8 mouse cellular contexts compared by ENCODE assay signal in the genomic region with DNA sequence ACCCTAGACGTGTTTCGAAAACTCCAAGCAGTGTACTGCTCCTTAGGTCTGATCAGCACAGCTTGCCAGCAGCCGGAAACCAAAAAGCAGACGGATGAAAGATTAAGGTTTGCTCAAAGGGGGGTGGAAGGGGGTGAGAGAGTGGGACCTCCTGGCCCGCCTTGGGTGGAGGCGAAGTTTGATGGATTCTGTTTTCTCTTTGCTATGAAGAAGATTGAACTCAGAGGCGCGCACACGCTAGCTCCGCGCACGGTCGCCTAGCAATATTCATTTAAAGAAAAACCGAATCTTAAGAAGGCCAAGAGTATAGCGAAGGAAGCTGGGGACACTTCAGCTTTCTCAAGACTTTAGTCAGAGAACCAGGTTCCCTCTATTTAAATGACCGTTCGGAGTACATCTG. TPM values are rescaled to one million over a fixed set of nuclear protein-coding genes. Genes with fewer than 3 reads are reported as not detected.
A peak's percentile ranks its signal among the peaks of the same experiment; 100 is the strongest.
DNase-seq lines count a peak whose midpoint lies in the region; ATAC-seq and TF ChIP-seq lines count a peak whose summit lies in the region.

A gene (plus strand): TSS at position 35 of the 400 bp plus-strand sequence.

- H3K4me1 ChIP-seq in MEL (ENCODE audit: control insufficient read depth in 1 of 2, insufficient read depth in 2 of 2, low read length in 2 of 2), result peaks cover 15 to 17% of the 10 kb centered on the region in 2 experiments
- H3K4me1 ChIP-seq in brown adipose tissue, adult 24 weeks (ENCODE audit: control insufficient read depth, insufficient read depth, insufficient read length, low read length), result peaks cover 3% of the 10 kb centered on the region
- peaks cover 3 to 22% of the 10 kb centered on the region in 2 experiments; a peak in 2 of 4 replicates for H3K4me1 ChIP-seq in heart, embryonic 14.5 days (ENCODE audit: control insufficient read depth in 2 of 2, insufficient read depth in 2 of 2, low read length in 2 of 2)
- peaks cover 21% of the 10 kb centered on the region for H3K4me1 ChIP-seq in liver, embryonic 15.5 days (replicated peaks)

- H3K27ac ChIP-seq in MEL (ENCODE audit: control insufficient read depth, low read depth, low read length), result peak within 1 kb of the TSS; percentile 98
- H3K27ac ChIP-seq in brown adipose tissue, adult 24 weeks (replicated peaks; ENCODE audit: low read depth, low read length), result peak within 1 kb of the TSS; percentile 80
- H3K27ac ChIP-seq in heart, embryonic 14.5 days (replicated peaks in 1 of 2; ENCODE audit: control insufficient read depth in 1 of 2, insufficient read depth in 1 of 2, low read depth in 2 of 2, low read length in 2 of 2), result peak within 1 kb of the TSS; percentile 65 to 79
- H3K27ac ChIP-seq in liver, embryonic 15.5 days (replicated peaks), result peak within 1 kb of the TSS; percentile 81

- no peak for TF ChIP-seq POLR2A in MEL (IDR thresholded peaks at IDR 0.05; ENCODE audit: control insufficient read depth in 1 of 2, insufficient read depth in 1 of 2, low read depth in 1 of 2, low read length in 2 of 2, poor library complexity in 1 of 2)

- TF ChIP-seq CTCF in MEL (IDR thresholded peaks at IDR 0.05 in 2 of 3, conservative IDR thresholded peaks at IDR 0.05 in 1 of 3; ENCODE audit: control insufficient read depth in 1 of 3, insufficient read depth in 1 of 3, low read depth in 2 of 3, low read length in 3 of 3, poor library complexity in 1 of 3, severe bottlenecking in 1 of 3), result no peak

- WGBS in heart, embryonic 14.5 days, result 4% methylated on average over 17 of the region's 17 CpGs
- WGBS in liver, embryonic 15.5 days (ENCODE audit: insufficient replicate concordance), result under 1% methylated on average over 17 of the region's 17 CpGs

- peak; percentile 59 to 85 for TF ChIP-seq EP300 in MEL (IDR thresholded peaks at IDR 0.05; ENCODE audit: low read depth in 1 of 2, low read length in 2 of 2)

- H3K9me3 ChIP-seq in MEL (replicated peaks; ENCODE audit: insufficient read depth, low read length), result no peaks in the 10 kb centered on the region
- no peaks in the 10 kb centered on the region for H3K9me3 ChIP-seq in heart, embryonic 14.5 days (ENCODE audit: control insufficient read depth, low read length)
- no peaks in the 10 kb centered on the region for H3K9me3 ChIP-seq in liver, embryonic 15.5 days (replicated peaks)

- H3K4me3 ChIP-seq in MEL (ENCODE audit: control insufficient read depth in 1 of 2, insufficient read depth in 1 of 2, low read depth in 2 of 2, low read length in 2 of 2), result peak within 1 kb of the TSS; percentile 75 to 79
- H3K4me3 ChIP-seq in brown adipose tissue, adult 24 weeks (ENCODE audit: insufficient read depth, low read depth, low read length), result peak within 1 kb of the TSS; percentile 93
- peak within 1 kb of the TSS; percentile 67 to 84 for H3K4me3 ChIP-seq in heart, embryonic 14.5 days (ENCODE audit: control insufficient read depth in 1 of 2, insufficient read depth in 1 of 2, low read depth in 1 of 2, low read length in 2 of 2)
- peak within 1 kb of the TSS; percentile 68 for H3K4me3 ChIP-seq in liver, embryonic 15.5 days (replicated peaks)

- H3K36me3 ChIP-seq in MEL (ENCODE audit: control insufficient read depth in 1 of 2, insufficient read depth in 2 of 2, low read length in 2 of 2), result peaks cover 0 to 46% of the 10 kb centered on the region in 2 experiments; a peak in 2 of 4 replicates
- peaks cover 14% of the 10 kb centered on the region for H3K36me3 ChIP-seq in heart, embryonic 14.5 days (ENCODE audit: control insufficient read depth, insufficient read depth, low read length)
- peaks cover 5% of the 10 kb centered on the region for H3K36me3 ChIP-seq in liver, embryonic 15.5 days (replicated peaks)

- DNase-seq in MEL (ENCODE audit: low read depth, low spot score), result peak; percentile 91
- peak; percentile 20 to 49 for DNase-seq in kidney, postnatal 36 days
- peak; percentile 52 for DNase-seq in neural tube, embryonic 10.5 days (ENCODE audit: extremely low spot score, low spot score)
- peak; percentile 70 for DNase-seq in thymus, postnatal 25 days

- peaks cover 15% of the 10 kb centered on the region for H3K79me2 ChIP-seq in MEL (ENCODE audit: control insufficient read depth, insufficient read depth, low read length, poor library complexity)

- TF ChIP-seq RAD21 in MEL (IDR thresholded peaks at IDR 0.05; ENCODE audit: low read depth, low read length), result no peak

- H3K9ac ChIP-seq in MEL (ENCODE audit: control insufficient read depth, low read depth, low read length, poor library complexity, severe bottlenecking), result peak within 1 kb of the TSS; percentile 87
- peak within 1 kb of the TSS; percentile 89 for H3K9ac ChIP-seq in heart, embryonic 14.5 days (ENCODE audit: low read length)
- peak within 1 kb of the TSS; percentile 59 for H3K9ac ChIP-seq in liver, embryonic 15.5 days

- H3K4me2 ChIP-seq in heart, embryonic 14.5 days (ENCODE audit: low read length), result peak within 1 kb of the TSS; percentile 84
- peak within 1 kb of the TSS; percentile 86 for H3K4me2 ChIP-seq in liver, embryonic 15.5 days

- no peaks in the 10 kb centered on the region for H3K27me3 ChIP-seq in MEL (ENCODE audit: control insufficient read depth in 1 of 2, insufficient read depth in 2 of 2, low read length in 2 of 2)
- no peaks in the 10 kb centered on the region for H3K27me3 ChIP-seq in heart, embryonic 14.5 days (ENCODE audit: control insufficient read depth, insufficient read depth, low read length)
- H3K27me3 ChIP-seq in liver, embryonic 15.5 days, result no peaks in the 10 kb centered on the region

- peak; percentile 48 for ATAC-seq in erythroid progenitor cell, adult 5-6 weeks (replicated peaks; ENCODE audit: low FRiP score, poor library complexity, severe bottlenecking)
- peak; percentile 58; the same call in 1 of the 2 replicates for ATAC-seq in heart, embryonic 14.5 days (ENCODE audit: insufficient number of reproducible peaks, insufficient read depth, low FRiP score, low read depth)
- ATAC-seq in liver, embryonic 15.5 days (ENCODE audit: insufficient read depth), result peak; percentile 66

TF ChIP-seq in MEL, 35 proteins besides CTCF, POLR2A, EP300 and RAD21 (continues in another document):
- TF ChIP-seq ZNF384 (IDR thresholded peaks at IDR 0.05; ENCODE audit: low read depth, low read length) (no peak), UBTF (IDR thresholded peaks at IDR 0.05; ENCODE audit: borderline replicate concordance, insufficient read depth, low read depth, low read length) (no peak), USF2 (IDR thresholded peaks at IDR 0.05; ENCODE audit: borderline replicate concordance in 1 of 2, insufficient read depth in 1 of 2, low read depth in 1 of 2, low read length in 2 of 2) (no peak), POLR2AphosphoS2 (IDR thresholded peaks at IDR 0.05; ENCODE audit: low read length) (no peak), SIN3A (IDR thresholded peaks at IDR 0.05; ENCODE audit: low read length) (no peak), GATA1 (IDR thresholded peaks at IDR 0.05; ENCODE audit: low read depth, low read length) (peak; percentile 71), MAX (IDR thresholded peaks at IDR 0.05; ENCODE audit: low read length) (no peak), TBP (IDR thresholded peaks at IDR 0.05; ENCODE audit: low read depth, low read length) (no peak), POLR2AphosphoS5 (IDR thresholded peaks at IDR 0.05; ENCODE audit: borderline replicate concordance, low read depth, low read length) (no peak), GABPA (IDR thresholded peaks at IDR 0.05; ENCODE audit: low read depth, low read length) (no peak), ZC3H11A (IDR thresholded peaks at IDR 0.05; ENCODE audit: low read depth, low read length) (no peak), MXI1 (IDR thresholded peaks at IDR 0.05; ENCODE audit: low read depth, low read length) (no peak), TCF12 (IDR thresholded peaks at IDR 0.05; ENCODE audit: low read depth, low read length) (peak; percentile 87), KAT2A (conservative IDR thresholded peaks at IDR 0.05; ENCODE audit: low read depth, low read length) (no peak), TAL1 (IDR thresholded peaks at IDR 0.05; ENCODE audit: low read length) (peak; percentile 75), MEF2A (IDR thresholded peaks at IDR 0.05; ENCODE audit: extremely low read depth, insufficient replicate concordance, low read depth, low read length, poor library complexity, severe bottlenecking) (no peak), USF1 (IDR thresholded peaks at IDR 0.05; ENCODE audit: low read depth, low read length) (no peak), RCOR1 (IDR thresholded peaks at IDR 0.05; ENCODE audit: low read depth, low read length) (peak; percentile 98), NRF1 (IDR thresholded peaks at IDR 0.05; ENCODE audit: insufficient read depth, low read depth, low read length, poor library complexity, severe bottlenecking) (no peak), E2F4 (IDR thresholded peaks at IDR 0.05; ENCODE audit: borderline replicate concordance, low read depth, low read length) (no peak; the same call in 1 of the 2 replicates), NELFE (IDR thresholded peaks at IDR 0.05; ENCODE audit: low read depth, low read length) (no peak), MAFK (IDR thresholded peaks at IDR 0.05; ENCODE audit: borderline replicate concordance, low read depth, low read length) (no peak), MYC (IDR thresholded peaks at IDR 0.05; ENCODE audit: low read depth, low read length) (no peak), MAZ (IDR thresholded peaks at IDR 0.05; ENCODE audit: low read depth, low read length) (no peak; the same call in 1 of the 2 replicates), JUND (IDR thresholded peaks at IDR 0.05; ENCODE audit: low read depth, low read length) (no peak), ZMIZ1 (IDR thresholded peaks at IDR 0.05; ENCODE audit: low read depth, low read length) (no peak; the same call in none of the 2 replicates), SMC3 (IDR thresholded peaks at IDR 0.05; ENCODE audit: low read depth, low read length) (no peak), BHLHE40 (IDR thresholded peaks at IDR 0.05; ENCODE audit: borderline replicate concordance, low read depth, low read length) (no peak), ZKSCAN1 (IDR thresholded peaks at IDR 0.05; ENCODE audit: low read depth, low read length) (no peak)

RNA-seq across cellular contexts. Expression of the gene that starts here (rescaled TPM):
- 26.2 and 27.0 TPM in 2 replicates for total RNA-seq in MEL (2012; rRNA removed)
- 10 to 100 TPM in 1 of 2 experiments, not detected in 1; 22.0 TPM for polyA plus RNA-seq in MEL (2012; ENCODE audit: insufficient read depth in 1 of 2, insufficient read length in 2 of 2, low read depth in 1 of 2, low replicate concordance in 2 of 2, missing spikeins in 1 of 2)
- 36.1 and 36.6 TPM in 2 replicates for polyA plus RNA-seq in brown adipose tissue, adult 24 weeks (2012; ENCODE audit: insufficient read depth, insufficient read length, missing spikeins)
- 7.1 and 9.4 TPM in 2 replicates for total RNA-seq in erythroid progenitor cell, adult 5-6 weeks (2015; ENCODE audit: low replicate concordance)
- 10.7 and 11.9 TPM in 2 replicates for total RNA-seq in erythroid progenitor cell, adult 5-6 weeks (2017; ENCODE audit: low replicate concordance)
- polyA plus RNA-seq in heart, embryonic 14.5 days (2014; fragmentation: Nextera tagmentation; extraction: Ambion mirVana), result 18.8 and 22.6 TPM in 2 replicates
- 14.3 and 14.5 TPM in 2 replicates for polyA plus RNA-seq in liver, embryonic 15.5 days (2015; fragmentation: Nextera tagmentation; extraction: Ambion mirVana)

Comparison
In these comparisons a context has a peak if more than half of its experiments do, and no peak if none do; other contexts are left out.
1. Peak in every context shown above with its lines: DNase-seq, ATAC-seq, H3K4me3 ChIP-seq and H3K27ac ChIP-seq.
2. DNase-seq: peak in every context shown above with its lines; median percentile 91 in MEL; 70 in thymus, postnatal 25 days; 52 in neural tube, embryonic 10.5 days; 34 in kidney, postnatal 36 days.